Mouse (Mus musculus): ENCODE results near the gene Corin.

Corin gene

GRCm38 (mm10) chr5:72503531-72504523, at the start of gene Corin:
Corin (minus strand) TSS chr5:72504473.
- 0 out of 2 replicates have a peak, but pooled peaks have one; percentile 32 for ATAC-seq (ENCODE audit: insufficient number of reproducible peaks, low FRiP score, low TSS enrichment)

GRCm38 (mm10) chr5:72551209-72551608, 46.9 kb upstream of the Corin start:
- ATAC-seq (ENCODE audit: insufficient number of reproducible peaks, low FRiP score, low TSS enrichment) = no peak

GRCm38 (mm10) chr5:72528896-72529295, 24.6 kb upstream of the Corin start:
- no peak for ATAC-seq (ENCODE audit: insufficient number of reproducible peaks, low FRiP score, low TSS enrichment)

GRCm38 (mm10) chr5:72513808-72514207, 9.5 kb upstream of the Corin start:
- no peak for ATAC-seq (ENCODE audit: insufficient number of reproducible peaks, low FRiP score, low TSS enrichment)

DNA sequence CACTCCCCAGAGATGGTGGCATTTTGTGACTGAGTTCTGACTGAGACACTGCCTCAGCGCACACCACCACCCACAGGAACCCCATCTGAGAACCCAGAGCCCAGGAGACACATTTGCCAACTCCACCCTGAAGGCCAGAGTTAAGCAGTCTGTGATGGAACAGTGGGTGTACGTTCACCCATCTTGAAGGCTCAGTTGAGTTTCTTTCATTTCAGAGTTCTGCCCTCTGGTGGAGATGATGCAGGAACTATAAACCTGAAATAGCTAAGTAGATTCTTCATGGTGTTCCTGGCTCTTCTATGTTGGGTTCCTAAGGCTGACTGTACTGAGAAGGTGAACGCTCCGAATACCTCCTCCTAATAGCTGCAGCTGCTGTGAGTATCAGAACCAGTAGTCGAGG, 1.5 kb upstream of the Corin start:
- 0 out of 2 replicates have a peak, but pooled peaks have one; percentile 36 for ATAC-seq (ENCODE audit: insufficient number of reproducible peaks, low FRiP score, low TSS enrichment)

DNA sequence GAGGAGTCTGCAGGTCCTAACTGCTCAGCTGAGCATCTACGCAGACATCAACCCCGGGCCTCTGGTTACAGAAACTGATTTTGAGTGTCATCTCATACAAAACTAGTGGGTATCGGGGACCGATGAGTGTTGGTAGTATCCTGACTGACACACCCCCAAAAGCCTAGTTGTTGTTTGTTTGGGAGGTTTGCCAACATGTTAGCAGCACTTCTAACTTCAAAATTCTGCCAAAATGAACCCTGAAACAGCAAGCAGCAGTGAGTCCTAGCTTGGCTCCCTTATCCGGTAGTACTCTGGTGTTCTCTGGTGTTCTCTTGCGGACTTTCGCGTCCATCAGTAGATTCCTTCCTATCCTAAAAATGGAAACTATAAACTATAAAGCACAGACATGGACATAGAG, 1.5 kb downstream of the Corin start:
- ATAC-seq (ENCODE audit: insufficient number of reproducible peaks, low FRiP score, low TSS enrichment) = no peak

DNA sequence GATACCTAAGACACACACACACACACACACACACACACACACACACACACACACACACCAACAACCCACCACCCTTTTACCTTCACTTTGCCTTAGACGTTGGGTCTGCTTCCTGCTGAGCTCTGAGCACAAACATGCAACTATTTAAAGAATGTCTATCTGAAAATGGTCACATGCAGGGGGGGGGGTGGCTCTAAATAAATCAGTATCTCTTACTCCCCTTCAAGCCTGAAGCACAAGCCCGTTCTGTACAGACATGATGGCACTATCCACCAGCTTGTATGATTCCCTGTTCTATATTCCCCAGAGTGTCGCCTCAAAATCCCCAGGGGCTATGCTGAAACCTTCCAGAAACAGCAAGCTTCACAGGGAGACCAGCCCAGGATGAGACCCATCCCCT, 2.5 kb downstream of the Corin start:
- ATAC-seq (ENCODE audit: insufficient number of reproducible peaks, low FRiP score, low TSS enrichment) = no peak

DNA sequence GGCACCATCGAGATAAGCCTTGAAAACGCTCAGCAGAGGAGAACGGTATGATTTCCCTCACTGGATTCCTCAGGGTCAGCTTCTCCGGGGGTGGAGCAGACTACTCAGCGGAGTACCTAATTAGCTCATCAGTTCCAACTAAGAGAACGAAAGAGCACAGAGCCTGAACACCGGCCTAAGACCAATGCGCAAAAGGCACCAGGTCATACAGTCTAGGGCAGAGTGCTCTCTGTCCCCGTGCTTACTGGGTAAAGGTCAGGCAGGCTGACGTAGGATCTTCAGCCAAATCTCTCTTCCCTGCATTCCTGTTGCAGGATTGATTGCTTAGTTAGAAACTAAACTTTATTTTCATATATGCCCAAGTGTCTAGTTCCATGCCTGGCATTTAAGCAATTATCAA, 6.0 kb downstream of the Corin start:
- no peak for ATAC-seq (ENCODE audit: insufficient number of reproducible peaks, low FRiP score, low TSS enrichment)

- ATAC-seq (ENCODE audit: insufficient number of reproducible peaks, low FRiP score, low TSS enrichment) = no peak
These were observed 7.5 kb downstream of the Corin start for GRCm38 (mm10) chr5:72496756-72497155.

DNA sequence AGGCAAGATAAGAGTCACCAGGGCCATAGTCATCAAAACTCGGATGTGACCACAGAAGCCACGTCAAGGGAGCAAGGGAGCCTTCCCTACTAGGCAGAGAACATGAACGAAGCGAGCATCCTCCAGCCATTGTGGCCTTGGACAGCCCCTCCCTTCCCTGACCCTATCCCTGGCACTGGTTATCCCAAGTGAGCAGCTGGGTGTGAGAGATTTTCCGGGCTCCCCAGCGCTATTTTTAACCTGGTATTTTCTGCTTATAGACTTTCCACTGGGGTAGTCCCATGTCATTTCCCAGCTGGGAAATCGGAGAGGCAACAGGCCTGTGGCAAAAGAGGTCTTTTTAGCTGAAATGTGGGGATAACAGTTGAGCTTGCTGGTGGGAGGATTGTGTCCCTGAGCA, 10.4 kb downstream of the Corin start:
- ATAC-seq (ENCODE audit: insufficient number of reproducible peaks, low FRiP score, low TSS enrichment) = no peak

GRCm38 (mm10) chr5:72491232-72491631, 13.0 kb downstream of the Corin start:
- no peak for ATAC-seq (ENCODE audit: insufficient number of reproducible peaks, low FRiP score, low TSS enrichment)

- ATAC-seq (ENCODE audit: insufficient number of reproducible peaks, low FRiP score, low TSS enrichment) = no peak
These were observed 23.8 kb downstream of the Corin start for GRCm38 (mm10) chr5:72480456-72480855.

DNA sequence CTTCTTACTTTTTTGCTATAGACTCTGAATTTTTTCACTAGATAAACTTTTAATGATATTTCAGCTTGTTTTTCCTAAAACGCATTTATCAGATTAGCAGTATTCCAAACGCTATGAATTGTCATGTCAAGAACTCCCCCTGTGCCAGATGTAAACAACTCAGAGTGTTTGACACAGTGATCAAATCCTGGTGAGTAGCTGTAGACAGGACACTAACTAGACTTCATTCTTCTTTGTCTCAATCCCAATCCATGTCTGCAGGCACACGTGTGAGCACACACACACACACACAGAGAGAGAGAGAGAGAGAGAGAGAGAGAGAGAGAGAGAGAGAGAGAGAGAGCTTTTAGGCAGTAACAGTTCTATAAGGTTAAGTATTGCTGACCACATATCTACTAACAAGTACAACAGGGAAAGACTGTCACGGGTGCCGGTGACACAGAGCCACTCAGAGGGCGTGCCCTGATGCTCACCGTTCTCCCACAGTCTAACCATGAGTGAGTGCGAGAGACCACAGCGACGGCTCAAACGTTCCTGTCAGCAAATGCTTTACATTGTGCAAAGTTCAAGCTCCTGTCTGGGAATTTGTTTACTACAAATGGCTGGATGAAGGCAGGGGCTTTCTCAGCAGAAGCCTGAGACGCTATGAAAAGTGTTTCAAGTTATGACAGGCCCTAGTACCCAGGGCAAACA, 31.8 kb downstream of the Corin start:
- ATAC-seq (ENCODE audit: insufficient number of reproducible peaks, low FRiP score, low TSS enrichment) = no peak

DNA sequence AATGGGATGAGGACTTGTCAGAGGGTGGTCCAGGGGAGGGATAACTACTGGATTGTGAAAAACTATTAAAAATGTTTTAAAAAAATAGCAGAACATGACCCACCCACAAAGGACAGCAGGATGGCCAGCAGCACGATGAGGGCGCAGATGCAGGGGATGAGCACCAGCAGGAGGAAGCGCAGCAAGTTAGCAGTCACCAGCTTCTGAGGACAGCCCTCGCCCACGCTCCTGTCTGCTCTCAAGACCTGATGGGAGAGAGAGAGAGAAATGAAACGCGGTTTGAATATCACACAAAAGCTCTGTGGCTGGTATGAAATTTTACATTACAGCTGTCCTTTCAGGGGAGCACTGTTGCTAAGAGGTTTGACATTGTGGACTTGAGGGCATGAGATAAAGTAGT, 32.5 kb downstream of the Corin start:
- ATAC-seq (ENCODE audit: insufficient number of reproducible peaks, low FRiP score, low TSS enrichment) = no peak

DNA sequence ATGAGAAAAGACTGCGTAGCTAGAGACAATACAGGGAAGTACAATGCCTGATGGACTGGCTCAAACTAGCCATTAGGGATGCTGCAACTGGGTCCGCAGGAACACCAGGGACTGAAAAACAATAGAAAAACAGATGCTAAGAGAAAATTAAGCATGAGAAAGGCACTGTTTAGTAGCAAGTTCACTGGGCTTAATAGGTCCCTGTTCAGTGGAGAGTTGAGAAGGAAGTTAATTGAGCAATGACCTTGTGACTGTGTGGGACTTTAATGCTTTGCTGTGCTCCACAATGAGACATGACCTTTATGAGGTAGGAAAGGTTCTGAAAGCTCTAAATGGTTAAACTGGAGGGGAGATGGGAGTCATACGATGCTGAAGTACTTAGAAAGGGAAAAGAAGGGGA, 39.3 kb downstream of the Corin start:
- ATAC-seq (ENCODE audit: insufficient number of reproducible peaks, low FRiP score, low TSS enrichment) = no peak

DNA sequence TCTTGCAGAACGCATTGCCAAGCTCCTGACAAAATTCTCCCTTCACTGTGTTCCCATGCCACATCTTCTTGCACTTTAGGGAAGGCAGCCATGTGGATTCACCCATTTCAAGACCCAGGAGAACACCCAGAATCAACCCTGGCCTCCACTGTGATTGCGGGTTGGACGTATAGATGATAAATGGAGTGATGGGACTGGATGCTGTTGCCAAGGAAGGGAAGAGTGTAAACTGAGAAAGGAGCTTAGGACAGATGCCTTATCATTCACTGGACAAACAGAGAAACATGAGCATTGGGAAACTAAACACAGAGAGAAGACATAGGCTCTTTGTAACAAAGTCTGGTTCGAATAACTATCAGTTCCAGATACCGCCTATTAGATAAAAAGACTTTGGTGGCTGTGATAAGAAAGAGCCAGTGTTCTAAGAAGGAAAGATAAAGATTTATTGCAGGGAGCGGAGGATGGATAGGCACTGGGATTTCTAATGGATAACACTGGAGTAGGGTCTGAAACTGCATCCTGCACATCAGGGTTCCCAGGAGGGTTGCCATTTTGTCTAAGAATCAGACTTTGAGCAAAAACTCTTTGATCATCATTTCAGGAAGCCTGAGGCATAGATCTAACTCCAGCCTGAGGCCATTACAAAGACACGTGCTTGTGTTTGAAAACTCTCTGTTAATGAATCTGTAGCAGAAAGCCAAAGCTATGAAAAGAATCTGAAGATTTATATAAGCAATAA, 44.7 kb downstream of the Corin start:
- no peak for ATAC-seq (ENCODE audit: insufficient number of reproducible peaks, low FRiP score, low TSS enrichment)

- peak; percentile 41 for ATAC-seq (ENCODE audit: insufficient number of reproducible peaks, low FRiP score, low TSS enrichment)
These were observed 50.6 kb downstream of the Corin start for GRCm38 (mm10) chr5:72453690-72454089.

DNA sequence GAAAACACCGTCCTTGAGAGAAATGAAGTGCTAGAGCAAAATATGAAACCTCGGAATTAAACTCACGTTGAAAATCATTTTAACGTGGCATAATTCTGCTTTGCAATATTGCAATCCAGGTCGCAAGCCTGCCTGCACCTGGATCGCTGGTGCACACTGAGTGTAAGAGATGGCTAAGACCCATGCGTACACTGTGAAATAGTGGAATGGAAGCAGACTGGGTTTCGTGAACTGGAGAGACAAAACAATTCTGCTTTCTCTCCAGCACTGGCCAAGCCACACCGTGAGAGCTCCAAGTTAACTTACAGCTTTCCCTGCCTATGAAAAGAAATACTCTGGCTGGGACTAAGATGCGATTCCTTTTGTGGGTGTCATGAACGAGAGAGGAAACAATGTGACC, 51.1 kb downstream of the Corin start:
- ATAC-seq (ENCODE audit: insufficient number of reproducible peaks, low FRiP score, low TSS enrichment) = peak; percentile 33; the same call in 1 of the 2 replicates

- 0 out of 2 replicates have a peak, but pooled peaks have one; percentile 21 for ATAC-seq (ENCODE audit: insufficient number of reproducible peaks, low FRiP score, low TSS enrichment)
These were observed 51.5 kb downstream of the Corin start for GRCm38 (mm10) chr5:72452750-72453149.

DNA sequence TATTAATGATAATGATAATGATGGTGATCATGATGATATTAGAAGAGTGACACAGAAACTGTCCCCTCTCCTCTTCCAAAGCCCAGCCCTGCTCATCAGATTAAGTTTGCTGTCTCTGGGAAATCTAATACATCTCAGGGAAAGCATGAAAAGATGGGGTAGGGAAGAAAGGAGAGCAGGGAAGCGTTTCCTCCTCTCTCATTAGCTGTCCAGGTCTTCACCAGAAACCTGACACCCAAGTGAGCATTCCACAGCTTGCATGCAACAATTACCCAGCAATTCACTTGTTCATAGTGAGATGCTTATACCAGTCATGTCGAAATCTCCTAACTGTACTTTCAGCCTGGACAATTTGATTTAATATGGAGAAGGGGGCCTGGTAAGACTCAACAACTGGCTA, 55.4 kb downstream of the Corin start:
- ATAC-seq (ENCODE audit: insufficient number of reproducible peaks, low FRiP score, low TSS enrichment) = no peak

DNA sequence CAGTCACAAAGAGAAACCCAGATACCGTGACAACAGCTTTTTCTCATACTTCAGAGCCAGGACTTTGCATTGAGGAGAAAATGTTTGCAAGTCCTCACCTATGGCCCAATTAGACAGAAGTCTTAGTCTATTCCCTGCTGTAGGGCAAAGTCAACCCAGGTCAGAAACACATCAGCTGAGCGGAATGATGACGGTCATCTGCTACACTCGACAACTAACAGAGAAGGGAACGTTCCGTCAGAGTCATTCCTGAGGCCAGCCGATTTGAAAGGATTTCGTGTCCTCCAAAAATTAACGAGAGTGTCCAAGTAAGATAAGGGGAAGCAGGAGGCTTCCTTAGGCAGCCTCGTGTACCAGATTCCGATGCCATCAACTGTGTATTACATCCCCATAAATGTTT, 58.2 kb downstream of the Corin start:
- ATAC-seq (ENCODE audit: insufficient number of reproducible peaks, low FRiP score, low TSS enrichment) = no peak

Data from cerebellum, adult (tissue).